Mouse (Mus musculus) heart, embryonic 13.5 days (tissue): ENCODE measurements at regions not wholly inside any gene's neighbourhood (a gene's known extent, or its start where the extent isn't known, plus 50 kb on each side); places are given as distances from the start of the nearest gene placed in this dataset.

Experiments
- ATAC-seq: fragments of 200-750 bp; cut with Nextera tagmentation; 2 replicates; pipeline ENCODE4 v1.8.0; 2017; ENCODE audit warnings: moderate TSS enrichment; ENCODE audit not compliant: insufficient number of reproducible peaks, low FRiP score, low TSS enrichment; ENCODE audit errors: extremely low read depth
- H3K27ac ChIP-seq: fragments of 300-500 bp; sonication (generic); replicated peaks from 2 replicates; pipeline ENCODE4 v1.5.1; 2015; ENCODE audit warnings: moderate library complexity, mild to moderate bottlenecking, inconsistent platforms
- H3K27me3 ChIP-seq: fragments of 300-500 bp; sonication (generic); replicated peaks from 2 replicates; pipeline ENCODE4 v1.6.1; 2015; ENCODE audit warnings: mild to moderate bottlenecking, inconsistent platforms
- H3K36me3 ChIP-seq: fragments of 300-500 bp; sonication (generic); 2 replicates; pipeline ENCODE4 v1.6.1; 2015; ENCODE audit warnings: mild to moderate bottlenecking, inconsistent platforms
- H3K4me1 ChIP-seq: fragments of 300-500 bp; sonication (generic); 2 replicates; pipeline ENCODE4 v1.6.1; 2015; ENCODE audit warnings: inconsistent platforms
- H3K4me2 ChIP-seq: fragments of 300-500 bp; sonication (generic); 2 replicates; pipeline ENCODE4 v1.6.1; 2015; ENCODE audit warnings: inconsistent platforms, mild to moderate bottlenecking, moderate library complexity
- H3K4me3 ChIP-seq: fragments of 300-500 bp; sonication (generic); 2 replicates; pipeline ENCODE4 v1.5.1; 2015; ENCODE audit warnings: moderate library complexity, mild to moderate bottlenecking, inconsistent platforms
- H3K9ac ChIP-seq: fragments of 300-500 bp; sonication (generic); 2 replicates; pipeline ENCODE4 v1.6.1; 2015; ENCODE audit warnings: inconsistent platforms, mild to moderate bottlenecking, moderate library complexity
- H3K9me3 ChIP-seq: fragments of 300-500 bp; sonication (generic); 2 replicates; pipeline ENCODE4 v1.6.1; 2016; ENCODE audit warnings: inconsistent platforms
- WGBS: fragments of 180-500 bp; shearing (Covaris S2); methylation state at CpG from one replicate; pipeline ENCODE4 v1.1.7; 2015; ENCODE audit warnings: mixed read lengths; 5-methylcytosine and 5-hydroxymethylcytosine counted together

DNA sequence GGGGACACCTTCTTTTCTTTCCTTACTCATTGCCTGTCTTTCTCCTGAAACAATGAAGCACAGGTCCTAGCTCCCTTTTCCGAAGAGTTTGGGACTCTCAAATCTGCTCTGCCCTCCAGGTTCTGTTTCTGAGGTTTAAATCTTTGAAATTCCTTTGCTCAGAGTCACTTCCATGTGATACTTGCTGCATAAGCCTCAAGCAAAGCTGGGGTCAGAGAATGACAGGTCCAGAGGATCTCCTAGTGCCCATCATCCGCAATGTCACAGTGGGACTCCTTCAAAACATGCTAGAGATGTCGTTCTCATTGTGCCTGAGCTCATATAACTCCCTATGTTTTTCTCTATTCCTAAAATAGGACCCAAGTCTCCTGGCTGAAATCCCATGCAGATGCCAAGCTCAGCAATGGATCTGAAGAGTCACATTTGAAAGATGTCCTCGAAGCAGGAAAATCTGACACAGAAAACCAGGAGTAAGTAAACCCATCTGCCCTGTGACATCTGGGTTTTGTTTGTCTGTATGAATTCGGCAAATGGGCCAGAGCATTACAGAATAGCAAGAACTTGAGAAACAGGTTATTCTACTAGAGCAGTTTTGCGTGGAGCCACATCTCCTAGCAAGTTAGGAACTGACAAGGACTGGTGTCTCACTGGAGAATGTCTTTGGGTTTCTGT, 634.6 kb downstream of the Epha4 start:
- no peak overlapping the region for H3K4me3 ChIP-seq
- H3K27ac ChIP-seq, result no peak overlapping the region
- 72% methylated on average over 6 of the region's 6 CpGs for WGBS
- no peaks in the 10 kb centered on the region for H3K27me3 ChIP-seq
- no peaks in the 10 kb centered on the region for H3K9me3 ChIP-seq
- H3K36me3 ChIP-seq, result no peaks in the 10 kb centered on the region
- no peak overlapping the region for H3K4me2 ChIP-seq
- no peak for ATAC-seq
- no peak overlapping the region for H3K9ac ChIP-seq
- H3K4me1 ChIP-seq, result no peaks in the 10 kb centered on the region

DNA sequence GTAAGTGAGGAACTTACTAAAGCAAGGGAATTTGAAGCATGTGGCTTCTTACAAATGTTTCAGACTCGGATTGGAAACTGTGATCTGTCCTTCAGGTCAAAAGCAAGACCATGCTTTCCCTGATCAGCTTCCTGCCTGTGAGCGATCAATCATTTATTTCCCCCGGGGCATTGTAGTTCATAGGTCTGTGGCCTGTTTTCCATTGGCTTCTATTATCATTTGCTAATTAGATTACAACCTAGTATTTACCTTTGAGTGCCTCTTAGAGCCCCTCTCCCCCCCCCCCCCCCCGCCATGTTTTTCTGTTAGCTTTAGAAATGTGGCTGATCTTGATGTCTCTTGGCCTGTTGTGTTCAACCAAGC, 634.1 kb downstream of the Epha4 start:
- H3K36me3 ChIP-seq, result no peaks in the 10 kb centered on the region
- H3K4me1 ChIP-seq, result no peaks in the 10 kb centered on the region
- H3K4me3 ChIP-seq, result no peak overlapping the region
- no peaks in the 10 kb centered on the region for H3K9me3 ChIP-seq
- ATAC-seq, result no peak
- 52% methylated on average over 4 of the region's 4 CpGs for WGBS
- H3K4me2 ChIP-seq, result no peak overlapping the region
- no peak overlapping the region for H3K9ac ChIP-seq
- no peak overlapping the region for H3K27ac ChIP-seq
- no peaks in the 10 kb centered on the region for H3K27me3 ChIP-seq

DNA sequence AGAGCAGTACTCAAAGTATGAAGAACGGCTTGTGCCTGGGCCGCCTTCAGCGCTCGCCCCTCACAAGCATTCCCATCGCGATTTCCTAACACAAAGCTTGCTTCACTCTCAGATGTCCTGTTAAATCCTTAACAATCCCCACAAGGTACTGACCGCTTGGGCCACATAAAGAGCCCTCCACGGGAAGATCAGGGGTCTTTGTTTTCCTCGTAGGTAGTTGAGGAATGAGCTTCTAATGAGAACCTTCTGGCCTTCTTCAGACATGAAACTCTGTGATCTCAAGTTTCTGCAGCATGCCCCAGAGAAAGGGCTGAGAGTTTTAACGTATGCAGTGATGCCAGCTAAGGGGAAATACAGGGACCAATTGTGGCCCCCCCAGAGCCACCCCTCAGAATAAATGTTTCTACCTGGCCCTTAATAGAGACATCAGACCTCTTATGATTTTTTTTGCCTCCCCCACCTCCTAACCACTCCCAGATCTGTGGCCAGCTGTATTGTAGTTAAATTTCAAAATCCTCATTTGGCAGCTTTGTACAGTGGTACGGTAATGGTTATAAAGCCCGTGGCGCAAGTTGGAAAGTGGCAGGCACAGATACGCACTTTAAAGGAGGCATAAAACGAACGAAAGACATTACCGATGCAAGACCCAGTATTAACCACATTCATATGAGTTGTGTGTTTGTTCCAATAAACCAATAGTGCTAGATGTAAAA, 618.6 kb downstream of the Epha4 start:
- no peak overlapping the region for H3K27ac ChIP-seq
- no peak overlapping the region for H3K4me3 ChIP-seq
- 74% methylated on average over 17 of the region's 17 CpGs for WGBS
- no peaks in the 10 kb centered on the region for H3K9me3 ChIP-seq
- no peaks in the 10 kb centered on the region for H3K27me3 ChIP-seq
- H3K4me2 ChIP-seq, result no peak overlapping the region
- no peak for ATAC-seq
- H3K4me1 ChIP-seq, result no peaks in the 10 kb centered on the region
- H3K9ac ChIP-seq, result no peak overlapping the region
- H3K36me3 ChIP-seq, result no peaks in the 10 kb centered on the region

DNA sequence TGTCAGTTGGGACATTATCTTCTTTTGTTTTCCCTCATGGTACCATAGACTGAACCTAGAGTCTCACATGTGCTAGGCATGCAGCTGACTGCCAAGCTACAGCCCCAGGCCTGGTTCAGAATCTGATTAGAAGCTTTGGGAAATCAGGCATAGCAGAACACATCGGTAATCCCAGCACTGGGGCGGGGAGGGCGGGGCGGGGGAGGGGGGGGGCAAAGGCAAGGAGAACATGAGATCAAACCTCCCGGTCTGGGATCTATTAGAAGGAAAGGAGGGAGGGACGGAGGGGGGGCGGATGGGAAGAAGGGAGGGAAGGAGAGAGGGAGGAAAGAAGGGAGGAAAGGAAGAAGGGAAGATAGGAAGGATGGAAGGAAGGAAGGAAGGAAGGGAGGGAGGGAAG, 617.5 kb downstream of the Epha4 start:
- Histone ChIP-seq H3K9ac (no peak overlapping the region), H3K4me2 (no peak overlapping the region), H3K27ac (no peak overlapping the region), H3K9me3 (no peaks in the 10 kb centered on the region), H3K27me3 (no peaks in the 10 kb centered on the region), H3K36me3 (no peaks in the 10 kb centered on the region), H3K4me1 (no peaks in the 10 kb centered on the region), H3K4me3 (no peak overlapping the region)
- no peak for ATAC-seq
- 66% methylated on average over 5 of the region's 7 CpGs for WGBS

DNA sequence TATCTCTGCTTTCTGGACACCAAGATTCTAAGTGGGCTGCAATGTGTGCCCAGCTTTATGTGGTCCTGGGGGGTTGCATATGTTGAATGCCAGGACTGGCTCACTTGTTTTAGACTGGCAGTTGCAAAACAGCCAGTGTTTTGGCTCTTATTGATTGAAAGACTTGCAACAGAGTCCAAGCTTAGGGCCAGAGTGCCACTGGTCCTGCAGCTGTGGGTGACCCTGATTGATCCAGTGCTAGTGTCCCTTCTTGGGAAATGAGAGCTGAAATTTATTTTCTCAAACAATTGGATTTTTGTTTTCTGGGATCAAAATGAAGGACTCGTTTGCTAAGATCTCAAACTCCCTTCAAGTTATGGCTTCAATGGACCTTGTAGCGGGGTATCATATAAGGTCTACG, 603.4 kb downstream of the Epha4 start:
- Histone ChIP-seq H3K9ac (no peak overlapping the region), H3K9me3 (no peaks in the 10 kb centered on the region), H3K27ac (no peak overlapping the region), H3K4me1 (peaks cover 4% of the 10 kb centered on the region), H3K36me3 (no peaks in the 10 kb centered on the region), H3K4me3 (no peak overlapping the region), H3K4me2 (no peak overlapping the region), H3K27me3 (no peaks in the 10 kb centered on the region)
- 89% methylated on average over 3 of the region's 3 CpGs for WGBS
- ATAC-seq, result no peak

DNA sequence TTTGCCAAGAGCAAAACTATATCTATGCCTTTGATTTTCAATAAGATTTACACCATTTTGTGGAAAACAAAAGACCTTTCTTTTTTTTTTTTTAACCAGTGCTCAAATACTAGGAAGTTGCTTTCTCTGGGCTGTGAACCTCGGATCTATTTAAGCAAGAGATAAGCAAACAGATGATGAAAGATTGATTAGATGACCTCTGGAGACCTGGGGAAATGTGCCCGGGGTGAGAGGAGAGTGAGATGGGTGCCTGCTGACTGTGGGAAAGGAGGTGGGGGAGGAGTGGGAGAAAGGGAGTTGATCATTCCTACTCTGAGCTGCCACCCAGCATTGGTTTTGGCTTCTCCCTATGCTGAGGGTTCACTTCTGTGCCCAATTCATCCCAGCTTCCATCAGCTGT, 595.3 kb downstream of the Epha4 start:
- H3K27ac ChIP-seq, result no peak overlapping the region
- H3K4me1 ChIP-seq, result no peaks in the 10 kb centered on the region
- no peak overlapping the region for H3K4me3 ChIP-seq
- H3K27me3 ChIP-seq, result no peaks in the 10 kb centered on the region
- no peak for ATAC-seq
- H3K9ac ChIP-seq, result no peak overlapping the region
- no peaks in the 10 kb centered on the region for H3K36me3 ChIP-seq
- H3K9me3 ChIP-seq, result no peaks in the 10 kb centered on the region
- H3K4me2 ChIP-seq, result no peak overlapping the region
- WGBS, result 15% methylated on average over 2 of the region's 2 CpGs

DNA sequence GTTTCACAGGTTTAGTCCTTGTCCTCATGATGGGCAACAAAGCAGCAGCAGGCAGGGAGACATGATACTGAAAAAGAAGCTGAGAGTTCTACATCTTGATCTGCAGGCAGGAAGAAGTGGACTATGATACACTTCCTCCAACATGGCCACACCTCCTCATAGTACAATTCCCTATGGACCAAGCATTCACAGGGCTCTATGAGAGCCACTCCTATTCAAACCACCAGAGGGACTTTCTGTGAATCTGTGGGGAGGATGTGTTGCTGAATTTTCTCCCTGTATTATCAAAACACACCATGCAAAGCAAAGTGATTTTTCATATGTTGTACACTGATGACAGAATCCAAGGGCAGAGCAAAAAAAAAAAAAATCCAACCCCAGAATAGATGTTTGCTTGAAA, 594.3 kb downstream of the Epha4 start:
- Histone ChIP-seq H3K4me3 (no peak overlapping the region), H3K4me2 (no peak overlapping the region), H3K9me3 (no peaks in the 10 kb centered on the region), H3K9ac (no peak overlapping the region), H3K27ac (no peak overlapping the region), H3K27me3 (no peaks in the 10 kb centered on the region), H3K4me1 (no peaks in the 10 kb centered on the region), H3K36me3 (no peaks in the 10 kb centered on the region)
- ATAC-seq, result no peak

DNA sequence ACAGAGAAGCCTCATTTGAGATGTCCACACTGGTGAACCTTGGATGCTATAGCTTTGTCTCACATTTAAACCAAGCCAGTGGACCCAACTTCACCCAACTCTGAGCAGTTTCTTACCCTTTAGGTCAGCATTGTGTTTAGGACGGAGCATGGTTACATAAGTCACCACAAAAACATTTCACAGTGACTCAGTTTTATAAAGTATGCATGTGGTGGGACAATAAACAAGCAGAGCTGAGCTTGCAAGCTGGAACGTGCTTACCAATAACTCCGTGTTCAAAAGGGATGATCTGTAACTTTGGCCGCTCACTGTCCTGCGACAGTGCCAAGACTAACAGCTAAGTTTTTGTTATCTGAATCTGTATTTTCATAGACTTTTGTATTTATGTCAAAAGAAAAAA, 587.8 kb downstream of the Epha4 start:
- no peak overlapping the region for H3K9ac ChIP-seq
- H3K4me2 ChIP-seq, result no peak overlapping the region
- no peak for ATAC-seq
- no peak overlapping the region for H3K4me3 ChIP-seq
- H3K36me3 ChIP-seq, result no peaks in the 10 kb centered on the region
- no peaks in the 10 kb centered on the region for H3K9me3 ChIP-seq
- no peak overlapping the region for H3K27ac ChIP-seq
- no peaks in the 10 kb centered on the region for H3K27me3 ChIP-seq
- WGBS, result 78% methylated on average over 5 of the region's 5 CpGs
- H3K4me1 ChIP-seq, result no peaks in the 10 kb centered on the region

DNA sequence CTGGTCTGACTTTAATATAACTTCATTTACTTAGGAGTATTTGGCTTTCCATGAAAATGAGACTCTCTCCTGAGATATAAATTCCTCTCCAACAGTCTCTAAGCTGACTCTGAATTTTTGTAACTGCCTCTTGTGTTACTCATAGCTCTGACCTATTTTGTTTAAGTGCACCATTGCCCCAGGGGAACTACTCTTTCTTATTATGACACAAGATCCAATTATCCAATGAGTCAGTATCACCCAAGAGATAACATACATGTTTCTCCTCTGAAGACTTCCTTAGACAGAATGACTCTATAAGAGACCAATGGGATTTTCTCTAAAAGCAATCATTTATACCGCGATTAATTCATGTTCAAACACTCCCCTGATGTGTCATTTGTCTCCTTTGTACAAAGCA, 586.9 kb downstream of the Epha4 start:
- Histone ChIP-seq H3K4me3 (no peak overlapping the region), H3K4me1 (no peaks in the 10 kb centered on the region), H3K27me3 (no peaks in the 10 kb centered on the region), H3K36me3 (no peaks in the 10 kb centered on the region), H3K9ac (no peak overlapping the region), H3K27ac (no peak overlapping the region), H3K9me3 (no peaks in the 10 kb centered on the region), H3K4me2 (no peak overlapping the region)
- 75% methylated on average over 2 of the region's 2 CpGs for WGBS
- no peak for ATAC-seq

DNA sequence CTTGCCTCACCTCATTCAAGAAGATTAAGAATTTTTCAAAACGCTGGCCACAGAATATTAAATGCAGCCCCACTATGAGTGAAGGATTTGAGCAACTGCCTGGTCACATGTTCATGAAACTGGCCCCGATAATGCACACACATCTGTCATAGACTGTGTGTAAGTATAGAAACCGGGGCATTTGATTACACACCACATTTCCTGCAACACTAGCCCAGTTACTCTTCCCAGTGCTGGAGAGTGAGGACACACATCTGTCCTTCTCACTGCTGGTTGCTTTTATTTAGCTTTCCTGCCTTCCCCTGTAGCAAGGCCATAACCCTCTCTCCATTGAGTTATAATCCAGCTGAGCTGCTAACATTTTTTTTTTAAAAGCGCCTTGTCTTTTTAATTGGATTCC, 581.4 kb downstream of the Epha4 start:
- Histone ChIP-seq H3K27me3 (no peaks in the 10 kb centered on the region), H3K9me3 (no peaks in the 10 kb centered on the region), H3K27ac (no peak overlapping the region), H3K4me1 (no peaks in the 10 kb centered on the region), H3K36me3 (no peaks in the 10 kb centered on the region), H3K4me3 (no peak overlapping the region), H3K4me2 (no peak overlapping the region), H3K9ac (no peak overlapping the region)
- no peak for ATAC-seq
- 72% methylated on average over 4 of the region's 4 CpGs for WGBS

DNA sequence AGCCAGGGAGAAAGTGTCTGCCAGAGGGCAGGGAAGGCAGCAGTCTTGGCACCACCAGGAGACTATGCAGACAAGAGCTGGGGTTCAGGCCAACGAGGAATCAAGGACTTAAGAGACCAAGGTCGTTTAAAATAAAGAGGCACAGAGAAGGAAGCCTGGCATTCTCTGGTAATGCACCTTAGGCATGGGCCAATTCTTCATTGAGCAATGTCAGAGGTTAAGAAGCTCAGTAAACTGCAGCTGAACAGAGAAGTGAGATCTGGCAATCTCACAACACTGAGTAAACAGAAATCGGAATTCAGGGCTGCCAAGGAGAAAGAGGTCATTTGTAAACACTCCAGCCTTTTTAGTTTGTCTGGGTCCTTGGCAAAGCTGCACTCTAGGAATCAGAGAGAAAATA, 572.2 kb downstream of the Epha4 start:
- WGBS, result 25% methylated on average over 3 of the region's 3 CpGs
- ATAC-seq, result no peak
- H3K4me1 ChIP-seq, result peaks cover 18% of the 10 kb centered on the region

DNA sequence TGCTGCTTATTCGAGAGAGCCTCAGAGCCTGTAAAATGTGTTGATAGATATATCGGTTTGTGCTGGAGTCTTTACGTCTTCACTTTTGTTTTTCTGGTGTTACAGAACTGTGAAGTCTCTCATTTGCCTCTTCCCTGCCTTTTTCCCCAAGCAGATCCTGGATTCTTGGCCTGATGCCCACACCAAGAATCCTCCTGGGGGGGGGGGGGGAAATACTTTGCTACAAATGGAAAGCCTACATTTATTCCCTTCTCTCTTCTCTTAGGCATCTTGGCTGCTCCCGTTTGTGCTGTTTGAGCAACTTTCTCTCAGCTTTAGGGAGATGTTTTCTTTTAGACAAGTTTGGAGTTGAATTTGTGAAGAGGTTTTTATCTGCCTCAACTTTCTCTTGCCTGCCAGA, 570.8 kb downstream of the Epha4 start:
- no peak overlapping the region for H3K27ac ChIP-seq
- H3K36me3 ChIP-seq, result no peaks in the 10 kb centered on the region
- 53% methylated on average over 4 of the region's 4 CpGs for WGBS
- ATAC-seq, result no peak
- H3K9me3 ChIP-seq, result 0 out of 2 replicates have a peak, but pooled peaks cover 6% of the 10 kb centered on the region
- H3K4me3 ChIP-seq, result no peak overlapping the region
- peaks cover 18% of the 10 kb centered on the region for H3K4me1 ChIP-seq
- no peaks in the 10 kb centered on the region for H3K27me3 ChIP-seq
- no peak overlapping the region for H3K4me2 ChIP-seq
- H3K9ac ChIP-seq, result no peak overlapping the region

More for the DNA sequence above, 572.2 kb downstream of the Epha4 start:
- Histone ChIP-seq H3K9me3 (0 out of 2 replicates have a peak, but pooled peaks cover 6% of the 10 kb centered on the region), H3K27ac (0 out of 2 replicates have a peak overlapping the region, but pooled peaks have one; percentile 43), H3K27me3 (no peaks in the 10 kb centered on the region), H3K4me2 (no peak overlapping the region), H3K36me3 (no peaks in the 10 kb centered on the region), H3K9ac (no peak overlapping the region), H3K4me3 (no peak overlapping the region)
